Mouse (Mus musculus): ENCODE measurements around the gene Scrn2. TPM values are rescaled to one million over a fixed set of nuclear protein-coding genes. Genes with fewer than 3 reads are reported as not detected.

The Scrn2 gene
- total RNA-seq, 2 experiments from 2014 or later = 4.9 to 5.5 TPM

DNA sequence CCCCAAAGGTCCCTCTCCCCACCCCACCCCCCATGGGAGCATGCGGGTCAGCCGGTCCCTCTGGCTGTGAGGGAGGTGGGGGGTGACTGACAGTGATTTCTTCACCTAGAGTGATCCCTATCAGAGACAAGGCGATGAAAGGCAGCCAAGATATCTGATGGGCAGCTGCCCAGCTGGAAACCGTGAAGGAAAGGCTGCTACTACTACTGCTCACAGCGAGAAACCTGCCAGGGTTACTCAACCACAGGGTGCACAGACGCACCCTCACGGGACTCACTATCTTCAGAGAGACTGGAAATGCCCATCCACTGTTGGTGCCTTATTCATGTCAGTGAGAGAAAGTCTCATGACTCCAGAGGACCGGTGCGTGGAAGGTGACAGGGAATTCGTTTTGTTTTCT, 4.8 kb upstream of the Scrn2 start:
- no peak for DNase-seq (ENCODE audit: low spot score in 2 of 2)
- no peak overlapping the region for H3K4me3 ChIP-seq
- no peak overlapping the region for H3K27ac ChIP-seq
- TF ChIP-seq CTCF (conservative IDR thresholded peaks at IDR 0.05) = no peak

DNA sequence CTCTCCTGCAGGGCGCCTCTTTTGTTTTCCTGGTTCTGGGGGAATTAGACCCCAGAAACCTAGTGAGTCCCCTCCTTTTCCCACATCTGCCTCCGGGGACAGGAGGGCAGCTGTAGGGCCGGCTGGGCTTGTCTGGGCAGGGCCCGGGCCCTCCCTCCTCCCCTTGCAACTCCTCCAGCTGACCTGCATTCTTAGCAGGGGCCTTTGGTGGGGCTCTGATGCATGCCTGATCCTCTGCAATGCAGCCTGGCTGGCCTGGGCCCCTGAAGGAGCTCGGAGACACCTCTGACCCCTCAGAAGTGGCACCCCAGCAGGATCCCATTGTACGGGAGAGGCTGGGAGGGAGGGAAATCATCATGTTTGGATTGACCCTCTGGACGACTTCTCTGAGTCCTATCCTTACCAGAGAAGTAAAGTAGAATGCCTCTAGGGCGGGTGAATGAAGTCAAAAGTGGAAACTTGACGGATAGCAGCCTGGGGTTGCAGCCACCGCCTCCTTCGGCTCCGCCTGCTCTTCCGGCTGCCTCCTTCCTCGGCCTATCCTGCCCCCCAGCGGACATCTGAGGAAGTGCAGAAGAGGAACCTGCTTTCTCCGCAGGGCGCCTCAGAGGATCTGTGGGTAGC, 3.9 kb upstream of the Scrn2 start:
- TF ChIP-seq CTCF (conservative IDR thresholded peaks at IDR 0.05) = peak; percentile 98
- Histone ChIP-seq H3K27ac (peak overlapping the region; percentile 15; the same call in 1 of the 2 replicates), H3K4me3 (peak overlapping the region; percentile 42)
- peak; percentile 82 to 88 for DNase-seq (ENCODE audit: low spot score in 2 of 2)

DNA sequence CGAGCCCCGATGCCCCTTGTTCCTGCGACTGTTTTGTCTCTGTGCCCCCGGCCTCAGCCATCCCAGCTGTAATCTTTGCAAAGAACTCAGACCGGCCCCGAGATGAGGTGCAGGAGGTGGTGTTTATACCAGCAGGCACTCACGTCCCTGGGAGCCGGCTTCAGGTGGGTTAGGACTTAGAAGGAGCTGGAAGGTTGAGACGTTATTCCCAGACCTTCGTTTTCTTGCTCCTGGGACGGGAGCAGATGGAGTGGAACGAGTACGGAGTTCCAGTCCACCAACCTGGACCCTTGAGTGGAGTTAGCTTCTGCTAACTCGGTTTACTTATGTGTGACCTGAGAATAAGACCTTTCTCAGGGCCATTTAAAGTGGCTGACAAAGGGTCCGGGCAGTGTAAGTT, 688 bp downstream of the Scrn2 start:
- TF ChIP-seq CTCF (conservative IDR thresholded peaks at IDR 0.05) = no peak
- Histone ChIP-seq H3K27ac (peak overlapping the region; percentile 90; the same call in 1 of the 2 replicates), H3K4me3 (peak overlapping the region; percentile 68)
- DNase-seq (ENCODE audit: low spot score in 2 of 2) = no peak

DNA sequence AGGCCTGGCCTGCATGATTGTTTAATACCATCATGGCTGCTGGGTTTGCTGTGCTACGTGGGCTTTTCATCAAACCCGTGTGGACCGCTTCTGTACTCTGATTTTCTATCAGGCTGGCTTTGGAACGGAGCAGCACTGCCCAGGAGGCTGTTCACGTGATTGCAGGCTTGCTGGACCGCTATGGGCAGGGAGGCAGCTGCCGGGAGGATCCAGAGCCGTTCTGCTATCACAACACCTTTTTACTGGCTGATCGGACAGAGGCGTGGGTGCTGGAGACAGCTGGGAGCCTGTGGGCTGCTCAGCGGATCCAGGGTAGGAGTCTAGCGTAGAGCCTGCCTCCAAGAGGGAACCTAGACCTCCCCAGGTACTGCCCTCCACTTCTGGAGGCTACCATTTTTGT, 2.2 kb downstream of the Scrn2 start:
- DNase-seq (ENCODE audit: low spot score in 2 of 2) = no peak
- no peak for TF ChIP-seq CTCF (conservative IDR thresholded peaks at IDR 0.05)
- H3K4me3 ChIP-seq = no peak overlapping the region

DNA sequence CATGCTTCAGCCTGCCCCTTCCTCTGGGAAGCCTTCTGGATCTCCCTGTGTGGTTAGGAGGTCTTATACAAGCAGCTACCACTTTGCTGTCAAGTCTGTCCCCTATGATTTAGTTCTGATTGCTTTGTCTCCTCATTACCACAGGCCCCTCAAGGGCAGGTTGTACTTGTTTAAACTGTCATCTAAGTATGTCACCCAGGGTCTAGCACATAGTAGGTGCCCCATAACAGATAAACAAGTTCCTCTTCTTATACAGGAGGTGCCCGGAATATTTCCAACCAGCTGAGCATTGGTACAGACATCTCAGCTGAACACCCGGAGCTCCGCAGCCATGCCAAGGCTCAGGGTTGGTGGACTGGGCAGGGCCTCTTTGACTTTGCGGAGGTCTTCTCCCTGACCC, 2.8 kb downstream of the Scrn2 start:
- no peak for DNase-seq (ENCODE audit: low spot score in 2 of 2)
- Histone ChIP-seq H3K4me3 (no peak overlapping the region), H3K27ac (no peak overlapping the region)
- TF ChIP-seq CTCF (conservative IDR thresholded peaks at IDR 0.05) = no peak

More for the DNA sequence above, 2.2 kb downstream of the Scrn2 start:
- H3K27ac ChIP-seq = no peak overlapping the region

DNA sequence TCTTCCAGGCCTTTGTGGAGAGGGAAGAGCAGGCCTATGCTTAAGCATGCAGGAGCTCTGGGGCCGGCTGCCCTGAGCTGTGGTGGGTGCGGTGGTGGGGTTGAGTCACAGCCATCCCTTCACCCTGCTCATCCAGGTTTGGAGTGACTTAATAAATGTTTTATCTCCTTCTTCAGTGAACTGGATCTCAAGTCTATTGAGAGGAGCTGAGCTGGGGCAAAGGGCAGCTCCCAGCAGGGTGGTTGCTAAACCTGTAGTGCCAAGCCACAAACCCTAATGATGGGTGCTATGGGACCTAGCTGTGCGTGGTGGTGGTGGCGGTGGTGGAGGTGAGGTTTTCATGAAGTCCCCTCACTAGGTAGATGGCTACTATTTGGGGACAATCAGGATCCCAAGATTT, 4.0 kb downstream of the Scrn2 start:
- H3K27ac ChIP-seq = no peak overlapping the region
- no peak for TF ChIP-seq CTCF (conservative IDR thresholded peaks at IDR 0.05)
- H3K4me3 ChIP-seq = no peak overlapping the region
- no peak for DNase-seq (ENCODE audit: low spot score in 2 of 2)

DNA sequence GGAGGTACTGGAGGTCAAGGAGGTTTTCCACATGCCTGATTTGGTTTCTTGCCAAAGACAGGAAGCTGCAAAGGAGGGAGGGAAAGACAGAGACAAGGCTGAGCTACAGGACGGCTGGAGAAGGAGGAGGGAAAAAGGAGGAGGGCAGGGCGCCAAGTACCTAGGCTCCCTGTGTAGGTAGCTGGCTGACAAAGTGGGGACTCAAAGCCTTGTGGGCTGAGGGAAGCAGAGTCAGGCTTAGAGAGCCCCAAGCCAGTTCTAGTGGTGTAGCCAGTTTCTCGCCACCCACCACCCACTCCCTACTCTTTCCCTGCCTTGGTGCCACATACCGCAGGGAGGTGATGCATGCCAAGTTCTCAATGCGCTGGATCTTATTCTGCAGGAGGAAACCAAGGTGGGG, 6.4 kb downstream of the Scrn2 start:
- no peak for DNase-seq (ENCODE audit: low spot score in 2 of 2)
- no peak for TF ChIP-seq CTCF (conservative IDR thresholded peaks at IDR 0.05)
- Histone ChIP-seq H3K27ac (no peak overlapping the region), H3K4me3 (no peak overlapping the region)

DNA sequence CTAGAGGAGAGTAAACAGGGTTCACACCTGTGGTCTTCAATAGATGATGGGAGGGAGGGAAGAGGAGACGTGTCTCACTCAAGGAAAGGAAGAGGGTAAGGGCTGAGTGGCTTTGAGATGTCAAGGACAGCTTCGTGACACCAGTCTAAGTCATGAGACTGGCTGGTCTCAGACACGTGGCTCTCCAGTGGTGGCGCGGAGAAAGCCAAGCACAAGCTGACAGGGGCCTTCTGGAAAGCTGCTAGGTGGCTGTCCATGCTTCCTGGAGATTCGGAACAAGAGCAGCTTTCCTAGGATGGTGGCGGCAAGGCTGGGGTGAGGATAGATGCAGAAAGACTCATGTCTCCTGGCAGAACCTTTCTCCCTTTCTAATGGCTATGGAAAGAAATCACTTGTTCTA, 9.1 kb downstream of the Scrn2 start:
- DNase-seq (ENCODE audit: low spot score in 2 of 2) = no peak
- Histone ChIP-seq H3K27ac (no peak overlapping the region), H3K4me3 (no peak overlapping the region)
- TF ChIP-seq CTCF (conservative IDR thresholded peaks at IDR 0.05) = no peak

DNA sequence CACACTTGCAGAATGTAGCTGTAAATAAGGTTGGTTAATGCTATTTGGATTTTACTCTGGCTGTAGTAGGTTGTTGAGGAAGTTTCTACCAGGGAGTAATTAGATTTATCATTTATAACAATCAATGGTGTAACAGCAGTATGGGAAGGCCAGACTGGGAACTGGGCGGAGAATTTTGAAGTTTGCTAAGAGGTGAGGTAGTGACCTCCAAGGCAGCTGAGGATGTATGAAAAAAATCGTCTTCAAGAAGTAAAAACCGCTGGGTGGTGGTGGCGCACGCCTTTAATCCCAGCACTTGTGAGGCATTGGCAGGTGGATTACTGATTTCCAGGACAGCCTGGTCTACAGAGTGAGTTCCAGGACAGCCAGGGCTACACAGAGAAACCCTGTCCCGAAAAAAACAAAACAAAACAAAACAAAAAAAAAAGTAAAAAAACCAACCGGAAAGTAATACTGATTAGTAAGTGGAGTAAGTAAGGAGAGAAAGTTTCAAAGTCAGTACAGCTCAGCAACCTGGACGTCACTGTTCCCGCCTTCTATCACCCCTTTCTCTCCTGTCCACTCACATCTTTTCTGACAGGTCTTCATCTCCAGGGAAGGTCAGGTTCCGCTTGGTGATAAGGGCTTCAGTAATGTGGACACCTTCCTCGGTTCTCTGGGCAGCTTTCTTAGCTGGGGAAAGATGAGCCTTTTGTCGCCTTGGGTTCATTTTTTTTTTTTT, 10.7 kb downstream of the Scrn2 start:
- H3K27ac ChIP-seq = no peak overlapping the region

DNA sequence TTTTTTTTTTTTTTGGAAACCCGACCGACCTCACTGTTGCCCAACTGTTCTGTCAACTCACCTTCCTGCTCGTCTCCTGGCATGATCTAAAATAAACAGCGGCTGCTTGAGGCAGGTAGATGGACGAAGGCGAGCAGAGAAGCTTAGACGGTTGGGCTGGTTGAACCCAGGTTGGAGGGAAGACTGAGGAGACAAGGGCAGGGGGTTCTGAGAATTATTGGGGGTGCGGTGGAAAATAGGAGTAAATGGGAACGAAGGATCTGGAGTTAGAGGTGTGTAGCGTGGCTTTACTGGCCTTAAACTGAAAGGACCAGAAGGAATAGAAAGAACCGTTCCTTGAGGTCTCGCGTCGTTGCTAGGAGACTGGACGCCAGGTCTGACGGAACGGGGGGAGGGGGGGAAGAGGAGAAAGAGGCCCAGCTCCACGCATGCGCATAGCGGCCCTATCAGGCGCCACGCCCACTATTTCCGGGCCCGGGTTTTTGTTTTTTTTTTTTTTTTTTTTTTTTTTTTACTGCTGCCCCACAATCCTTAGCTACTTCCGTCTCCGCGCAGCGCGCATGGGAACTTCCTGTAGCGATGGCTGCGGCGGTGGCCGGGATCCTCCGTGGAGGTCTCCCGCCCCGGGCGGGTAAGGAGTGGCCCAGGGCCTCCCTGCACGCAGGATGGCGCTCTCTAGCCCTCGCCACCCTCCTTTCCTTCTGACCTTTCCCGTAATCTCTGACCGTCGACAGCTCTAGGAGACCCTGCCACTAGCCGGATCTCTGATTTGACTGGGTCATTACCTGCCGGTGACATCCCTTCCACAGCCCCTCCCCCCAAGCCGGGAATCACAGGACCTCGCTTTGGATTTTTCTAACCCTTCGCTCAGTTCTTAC, 11.5 kb downstream of the Scrn2 start, which contains the start of the genes Lrrc46 and Mrpl10:
Gene Lrrc46, minus strand, starts transcription at position 386 of the 878 bp plus-strand sequence.
Gene Mrpl10, plus strand, starts transcription at position 539 of the 878 bp plus-strand sequence.
- H3K4me3 ChIP-seq = peak within 1 kb of the TSS; percentile 98
- DNase-seq (ENCODE audit: low spot score in 2 of 2) = peak; percentile 69 to 87
- no peak for TF ChIP-seq CTCF (conservative IDR thresholded peaks at IDR 0.05)
- H3K27ac ChIP-seq = peak within 1 kb of the TSS; percentile 94

More for the DNA sequence above, 10.7 kb downstream of the Scrn2 start:
- peak overlapping the region; percentile 98 for H3K4me3 ChIP-seq
- DNase-seq (ENCODE audit: low spot score in 2 of 2) = no peak
- TF ChIP-seq CTCF (conservative IDR thresholded peaks at IDR 0.05) = no peak

DNA sequence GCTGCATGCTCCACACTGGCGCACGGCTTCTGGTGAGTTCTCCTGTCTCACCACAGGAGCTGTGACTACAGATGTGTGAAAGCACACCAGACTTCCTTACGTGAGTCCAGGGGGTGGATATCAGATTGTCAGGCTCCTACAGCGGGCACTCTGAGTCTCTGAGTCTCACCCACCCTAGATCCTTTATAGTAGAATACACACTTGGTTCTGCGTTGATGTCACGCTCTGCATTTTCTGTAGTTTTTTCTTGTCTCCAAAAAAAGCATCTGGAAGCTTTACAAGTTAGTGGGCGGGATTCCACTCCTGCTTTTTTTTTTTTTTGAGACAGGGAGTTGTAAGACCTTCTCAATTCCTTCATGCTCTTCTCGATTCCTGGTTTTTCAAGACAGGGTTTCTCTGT, 15.2 kb downstream of the Scrn2 start:
- no peak overlapping the region for H3K4me3 ChIP-seq
- TF ChIP-seq CTCF (conservative IDR thresholded peaks at IDR 0.05) = no peak
- H3K27ac ChIP-seq = no peak overlapping the region
- DNase-seq (ENCODE audit: low spot score in 2 of 2) = no peak

DNA sequence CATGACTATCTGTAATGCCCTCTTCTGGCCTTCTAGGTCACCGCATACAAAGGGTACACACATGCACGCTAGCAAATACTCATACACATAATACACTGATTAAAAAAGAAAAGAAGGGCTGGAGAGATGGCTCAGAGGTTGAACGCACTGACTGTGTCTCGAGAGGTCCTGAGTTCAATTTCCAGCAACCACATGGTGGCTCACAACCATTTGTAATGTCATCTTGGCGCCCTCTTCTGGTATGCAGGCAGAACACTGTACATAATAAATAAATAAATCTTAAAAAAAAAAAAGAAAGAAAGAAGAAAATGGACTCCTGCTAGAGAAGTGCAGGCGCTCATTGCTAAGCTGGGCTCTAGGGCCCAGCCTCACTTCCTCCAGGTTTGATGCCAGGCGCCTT, 16.1 kb downstream of the Scrn2 start:
- Histone ChIP-seq H3K27ac (no peak overlapping the region), H3K4me3 (no peak overlapping the region)
- DNase-seq (ENCODE audit: low spot score in 2 of 2) = no peak
- peak; percentile 66 for TF ChIP-seq CTCF (conservative IDR thresholded peaks at IDR 0.05)

DNA sequence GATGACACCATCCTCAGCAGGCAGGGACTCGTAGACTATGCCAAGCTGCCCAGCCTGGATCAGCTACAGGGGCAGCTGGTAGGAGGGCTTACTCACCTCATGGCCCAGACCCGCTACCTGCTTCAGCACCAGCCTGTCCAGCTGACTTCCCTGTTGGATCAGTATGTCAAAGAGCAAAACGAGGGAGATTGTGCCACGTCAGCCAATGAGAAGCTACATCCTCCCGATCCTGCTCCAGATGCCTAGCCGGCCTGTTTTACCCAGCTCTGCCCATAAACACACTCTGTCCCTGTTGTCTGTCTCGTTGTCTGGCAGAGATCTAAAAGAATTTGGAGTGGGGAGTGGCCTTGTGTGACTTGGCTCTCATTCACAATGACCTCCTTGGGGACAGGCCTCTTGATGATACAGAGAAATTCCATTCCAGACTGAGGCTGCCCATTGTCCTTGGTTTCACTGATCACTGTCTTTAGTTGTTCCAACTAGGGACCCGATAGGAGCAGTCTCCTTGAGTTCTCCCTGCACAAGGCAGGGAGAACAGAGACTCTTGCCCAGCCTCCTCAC, 18.4 kb downstream of the Scrn2 start:
- TF ChIP-seq CTCF (conservative IDR thresholded peaks at IDR 0.05) = no peak
- H3K4me3 ChIP-seq = no peak overlapping the region
- no peak for DNase-seq (ENCODE audit: low spot score in 2 of 2)
- no peak overlapping the region for H3K27ac ChIP-seq
